Mouse (Mus musculus): Measurements from ENCODE around the gene Tfap2b. TPM values are rescaled to one million over a fixed set of nuclear protein-coding genes. Genes with fewer than 3 reads are reported as not detected.

Tfap2b gene
- polyA plus RNA-seq, 1 experiment from 2014 or later, result not detected

- 1% methylated on average over 31 of the region's 31 CpGs for WGBS
- Histone ChIP-seq H3K27me3 (replicated peaks; ENCODE audit: control insufficient read depth, insufficient read depth, low read length) (peaks cover 74% of the 10 kb centered on the region), H3K36me3 (ENCODE audit: control insufficient read depth, insufficient read depth) (no peaks in the 10 kb centered on the region), H3K9ac (ENCODE audit: low read depth, low read length) (no peak overlapping the region), H3K27ac (ENCODE audit: low read depth, low read length) (no peak overlapping the region), H3K4me2 (replicated peaks; ENCODE audit: low read depth) (peak overlapping the region; percentile 61), H3K9me3 (ENCODE audit: control insufficient read depth) (no peaks in the 10 kb centered on the region), H3K4me1 (replicated peaks; ENCODE audit: control insufficient read depth, insufficient read depth, low read length) (no peaks in the 10 kb centered on the region), H3K4me3 (ENCODE audit: low read depth, low read length) (peak overlapping the region; percentile 36)
- ATAC-seq, result no peak
- TF ChIP-seq CTCF (IDR thresholded peaks at IDR 0.05; ENCODE audit: low read depth), result no peak
These were observed 1.1 kb downstream of the Tfap2b start for GRCm38 (mm10) chr1:19209776-19210175.

- Histone ChIP-seq H3K4me1 (replicated peaks; ENCODE audit: control insufficient read depth, insufficient read depth, low read length) (no peaks in the 10 kb centered on the region), H3K9me3 (ENCODE audit: control insufficient read depth) (no peaks in the 10 kb centered on the region), H3K4me3 (ENCODE audit: low read depth, low read length) (peak overlapping the region; percentile 36), H3K36me3 (ENCODE audit: control insufficient read depth, insufficient read depth) (no peaks in the 10 kb centered on the region), H3K4me2 (replicated peaks; ENCODE audit: low read depth) (peak overlapping the region; percentile 61), H3K27me3 (replicated peaks; ENCODE audit: control insufficient read depth, insufficient read depth, low read length) (peaks cover 80% of the 10 kb centered on the region), H3K9ac (ENCODE audit: low read depth, low read length) (no peak overlapping the region), H3K27ac (ENCODE audit: low read depth, low read length) (no peak overlapping the region)
- no peak for ATAC-seq
- no peak for TF ChIP-seq CTCF (IDR thresholded peaks at IDR 0.05; ENCODE audit: low read depth)
- under 1% methylated on average over 30 of the region's 30 CpGs for WGBS
These were observed 1.7 kb downstream of the Tfap2b start for GRCm38 (mm10) chr1:19210215-19211032.

- Histone ChIP-seq H3K9me3 (ENCODE audit: control insufficient read depth) (no peaks in the 10 kb centered on the region), H3K4me3 (ENCODE audit: low read depth, low read length) (no peak overlapping the region), H3K27me3 (replicated peaks; ENCODE audit: control insufficient read depth, insufficient read depth, low read length) (peaks cover 82% of the 10 kb centered on the region), H3K36me3 (ENCODE audit: control insufficient read depth, insufficient read depth) (no peaks in the 10 kb centered on the region), H3K9ac (ENCODE audit: low read depth, low read length) (no peak overlapping the region), H3K4me2 (replicated peaks; ENCODE audit: low read depth) (no peak overlapping the region), H3K27ac (ENCODE audit: low read depth, low read length) (no peak overlapping the region), H3K4me1 (replicated peaks; ENCODE audit: control insufficient read depth, insufficient read depth, low read length) (no peaks in the 10 kb centered on the region)
- WGBS, result 1% methylated on average over 8 of the region's 8 CpGs
- no peak for ATAC-seq
- TF ChIP-seq CTCF (IDR thresholded peaks at IDR 0.05; ENCODE audit: low read depth), result no peak
These were observed 2.3 kb downstream of the Tfap2b start for GRCm38 (mm10) chr1:19211033-19211405.

GRCm38 (mm10) chr1:19211546-19212154 lies 2.9 kb downstream of the Tfap2b start:
- Histone ChIP-seq H3K9ac (ENCODE audit: low read depth, low read length) (no peak overlapping the region), H3K9me3 (ENCODE audit: control insufficient read depth) (no peaks in the 10 kb centered on the region), H3K27ac (ENCODE audit: low read depth, low read length) (no peak overlapping the region), H3K27me3 (replicated peaks; ENCODE audit: control insufficient read depth, insufficient read depth, low read length) (peaks cover 85% of the 10 kb centered on the region), H3K36me3 (ENCODE audit: control insufficient read depth, insufficient read depth) (no peaks in the 10 kb centered on the region), H3K4me3 (ENCODE audit: low read depth, low read length) (no peak overlapping the region), H3K4me2 (replicated peaks; ENCODE audit: low read depth) (no peak overlapping the region), H3K4me1 (replicated peaks; ENCODE audit: control insufficient read depth, insufficient read depth, low read length) (no peaks in the 10 kb centered on the region)
- no peak for TF ChIP-seq CTCF (IDR thresholded peaks at IDR 0.05; ENCODE audit: low read depth)
- ATAC-seq, result no peak
- 3% methylated on average over 15 of the region's 15 CpGs for WGBS

- no peak for ATAC-seq
These were observed 4.0 kb downstream of the Tfap2b start for GRCm38 (mm10) chr1:19212691-19213090.

GRCm38 (mm10) chr1:19213171-19213570 lies 4.5 kb downstream of the Tfap2b start:
- no peak overlapping the region for H3K4me2 ChIP-seq (replicated peaks; ENCODE audit: low read depth)
- peaks cover 84% of the 10 kb centered on the region for H3K27me3 ChIP-seq (replicated peaks; ENCODE audit: control insufficient read depth, insufficient read depth, low read length)
- TF ChIP-seq CTCF (IDR thresholded peaks at IDR 0.05; ENCODE audit: low read depth), result no peak
- H3K9me3 ChIP-seq (ENCODE audit: control insufficient read depth), result no peaks in the 10 kb centered on the region
- H3K4me3 ChIP-seq (ENCODE audit: low read depth, low read length), result no peak overlapping the region
- no peaks in the 10 kb centered on the region for H3K36me3 ChIP-seq (ENCODE audit: control insufficient read depth, insufficient read depth)
- H3K27ac ChIP-seq (ENCODE audit: low read depth, low read length), result no peak overlapping the region
- no peak overlapping the region for H3K9ac ChIP-seq (ENCODE audit: low read depth, low read length)
- ATAC-seq, result no peak
- WGBS, result 0% methylated on average over 4 of the region's 4 CpGs
- no peaks in the 10 kb centered on the region for H3K4me1 ChIP-seq (replicated peaks; ENCODE audit: control insufficient read depth, insufficient read depth, low read length)

More at GRCm38 (mm10) chr1:19212691-19213090, 4.0 kb downstream of the Tfap2b start:
- Histone ChIP-seq H3K27ac (ENCODE audit: low read depth, low read length) (no peak overlapping the region), H3K4me1 (replicated peaks; ENCODE audit: control insufficient read depth, insufficient read depth, low read length) (no peaks in the 10 kb centered on the region), H3K9ac (ENCODE audit: low read depth, low read length) (no peak overlapping the region), H3K27me3 (replicated peaks; ENCODE audit: control insufficient read depth, insufficient read depth, low read length) (peaks cover 85% of the 10 kb centered on the region), H3K4me2 (replicated peaks; ENCODE audit: low read depth) (no peak overlapping the region), H3K4me3 (ENCODE audit: low read depth, low read length) (no peak overlapping the region), H3K36me3 (ENCODE audit: control insufficient read depth, insufficient read depth) (no peaks in the 10 kb centered on the region), H3K9me3 (ENCODE audit: control insufficient read depth) (no peaks in the 10 kb centered on the region)
- under 1% methylated on average over 4 of the region's 4 CpGs for WGBS
- no peak for TF ChIP-seq CTCF (IDR thresholded peaks at IDR 0.05; ENCODE audit: low read depth)
